Mouse (Mus musculus) midbrain, postnatal 0 days (tissue): ENCODE measurements around the gene Tulp4. TPM values are rescaled to one million over a fixed set of nuclear protein-coding genes. Genes with fewer than 3 reads are reported as not detected.
"Not testable (repeated sequence)": the region's sequence is repeated elsewhere in the genome, so short reads cannot be mapped to it uniquely, and the experiment has no call there.

ENCODE experiments used
- ATAC-seq: fragments of 200-750 bp; cut with Nextera tagmentation; 2 replicates; pipeline ENCODE4 v1.8.0; 2017; ENCODE audit warnings: moderate number of reproducible peaks, mild to moderate bottlenecking, moderate TSS enrichment, moderate library complexity; ENCODE audit not compliant: low FRiP score
- DNase-seq: peaks from one replicate; pipeline ENCODE4 v3.0.0-alpha.2; 2015; ENCODE audit warnings: low spot score
- H3K27ac ChIP-seq: fragments of 300-500 bp; sonication (generic); 2 replicates; pipeline ENCODE4 v1.5.1; 2014; ENCODE audit warnings: low read depth, mild to moderate bottlenecking, low read length, mixed read lengths
- H3K27me3 ChIP-seq: fragments of 300-500 bp; sonication (generic); 2 replicates; pipeline ENCODE4 v1.6.1; 2014; ENCODE audit warnings: low read length, control low read depth, mixed read lengths; ENCODE audit not compliant: insufficient read depth
- H3K36me3 ChIP-seq: fragments of 300-500 bp; sonication (generic); 2 replicates; pipeline ENCODE4 v1.6.1; 2014; ENCODE audit warnings: low read length, control low read depth, mixed read lengths; ENCODE audit not compliant: insufficient read depth
- H3K4me1 ChIP-seq: fragments of 300-500 bp; sonication (generic); 2 replicates; pipeline ENCODE4 v1.6.1; 2014; ENCODE audit warnings: mild to moderate bottlenecking, control low read depth, antibody characterized with exemption, low read length, mixed read lengths; ENCODE audit not compliant: insufficient read depth
- H3K4me2 ChIP-seq: fragments of 300-500 bp; sonication (generic); 2 replicates; pipeline ENCODE4 v1.6.1; 2014; ENCODE audit warnings: low read depth, mild to moderate bottlenecking, low read length, mixed read lengths; ENCODE audit not compliant: poor library complexity, severe bottlenecking
- H3K4me3 ChIP-seq: fragments of 300-500 bp; sonication (generic); 2 replicates; pipeline ENCODE4 v1.5.1; 2014; ENCODE audit warnings: low read depth, mild to moderate bottlenecking, low read length, moderate library complexity
- H3K9ac ChIP-seq: fragments of 300-500 bp; sonication (generic); replicated peaks from 2 replicates; pipeline ENCODE4 v1.6.1; 2014; ENCODE audit warnings: mild to moderate bottlenecking, low read length, moderate library complexity, mixed read lengths; ENCODE audit not compliant: poor library complexity, severe bottlenecking
- H3K9me3 ChIP-seq: fragments of 300-500 bp; sonication (generic); 2 replicates; pipeline ENCODE4 v1.6.1; 2016; ENCODE audit warnings: low read length, control low read depth
- WGBS: fragments of 180-500 bp; shearing (Covaris S2); extraction: QIAGEN DNeasy Blood & Tissue Kit; methylation state at CpG from one replicate; pipeline ENCODE4 v1.1.7; 2014; 5-methylcytosine and 5-hydroxymethylcytosine counted together
- microRNA-seq: library from miRNA; unstranded; fragments of <30 nt; microRNA quantifications from one replicate; pipeline ENCODE4, GENCODE M21; 2016; ENCODE audit warnings: borderline number of aligned reads
- polyA plus RNA-seq: library from polyadenylated mRNA; unstranded; fragments of >200 nt; fragmentation: Nextera tagmentation; extraction: Ambion mirVana; gene quantifications from 2 replicates; pipeline ENCODE4 v1.2.1, GENCODE M21; 2015
- total RNA-seq: library from RNA; depleted of rRNA; stranded (reverse); fragments of >200 nt; gene quantifications from 2 replicates; pipeline ENCODE4 v1.2.3, GENCODE M21; 2014; rRNA removed

The Tulp4 gene
- total and polyA plus RNA-seq, 2 experiments from 2014 or later = 87.9 to 268 TPM

DNA sequence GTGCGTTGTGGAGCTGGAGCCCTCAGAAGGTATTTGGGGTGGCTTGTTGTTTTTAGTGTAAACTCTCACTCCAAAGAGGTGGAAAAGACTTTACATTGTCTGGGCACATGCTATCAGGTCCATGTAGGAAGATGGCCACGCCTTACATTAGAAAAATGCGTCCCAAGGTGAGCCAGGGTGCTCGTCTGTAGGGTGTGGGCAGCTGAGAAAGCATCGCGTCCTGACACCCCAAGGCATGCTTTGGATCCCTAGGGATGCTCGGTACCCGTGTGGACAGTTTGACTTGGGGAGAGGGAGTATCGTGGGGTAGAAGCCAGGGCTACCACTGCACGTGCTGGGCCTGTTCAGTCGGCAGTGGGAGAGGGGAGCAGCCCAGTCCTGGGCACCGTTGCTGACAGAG is 182.8 kb downstream of the Tulp4 start:
- ATAC-seq, H3K4me1 ChIP-seq, H3K9me3 ChIP-seq, H3K9ac ChIP-seq, H3K27me3 ChIP-seq, H3K36me3 ChIP-seq, H3K4me3 ChIP-seq, H3K4me2 ChIP-seq, DNase-seq, H3K27ac ChIP-seq: not testable (repeated sequence)
- 94% methylated on average over 9 of the region's 12 CpGs for WGBS

DNA sequence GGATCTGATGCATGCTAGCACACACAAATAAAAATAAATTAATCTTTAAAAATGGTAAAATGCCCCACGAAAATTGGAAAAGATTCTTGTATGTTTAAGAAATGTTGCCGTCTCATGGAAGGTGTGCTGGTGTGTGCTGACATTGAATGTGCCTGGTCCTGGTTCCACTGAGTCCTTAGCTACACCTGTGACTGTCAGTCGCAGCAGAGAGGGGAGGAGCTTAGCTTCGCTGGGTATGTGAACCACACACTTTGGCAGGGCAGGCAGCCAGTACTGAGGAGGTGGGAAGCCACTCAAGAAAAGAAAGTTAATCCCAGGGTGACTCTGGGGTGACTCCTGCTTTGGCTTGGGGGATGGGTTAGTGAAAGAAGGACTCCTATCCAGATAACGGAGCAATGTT is 187.6 kb downstream of the Tulp4 start:
- H3K4me1 ChIP-seq, H3K27me3 ChIP-seq, H3K4me3 ChIP-seq, H3K4me2 ChIP-seq, H3K9me3 ChIP-seq, DNase-seq, H3K9ac ChIP-seq, H3K27ac ChIP-seq, ATAC-seq, H3K36me3 ChIP-seq: not testable (repeated sequence)
- no CpG with 5 or more reads among the region's 5 CpGs for WGBS

DNA sequence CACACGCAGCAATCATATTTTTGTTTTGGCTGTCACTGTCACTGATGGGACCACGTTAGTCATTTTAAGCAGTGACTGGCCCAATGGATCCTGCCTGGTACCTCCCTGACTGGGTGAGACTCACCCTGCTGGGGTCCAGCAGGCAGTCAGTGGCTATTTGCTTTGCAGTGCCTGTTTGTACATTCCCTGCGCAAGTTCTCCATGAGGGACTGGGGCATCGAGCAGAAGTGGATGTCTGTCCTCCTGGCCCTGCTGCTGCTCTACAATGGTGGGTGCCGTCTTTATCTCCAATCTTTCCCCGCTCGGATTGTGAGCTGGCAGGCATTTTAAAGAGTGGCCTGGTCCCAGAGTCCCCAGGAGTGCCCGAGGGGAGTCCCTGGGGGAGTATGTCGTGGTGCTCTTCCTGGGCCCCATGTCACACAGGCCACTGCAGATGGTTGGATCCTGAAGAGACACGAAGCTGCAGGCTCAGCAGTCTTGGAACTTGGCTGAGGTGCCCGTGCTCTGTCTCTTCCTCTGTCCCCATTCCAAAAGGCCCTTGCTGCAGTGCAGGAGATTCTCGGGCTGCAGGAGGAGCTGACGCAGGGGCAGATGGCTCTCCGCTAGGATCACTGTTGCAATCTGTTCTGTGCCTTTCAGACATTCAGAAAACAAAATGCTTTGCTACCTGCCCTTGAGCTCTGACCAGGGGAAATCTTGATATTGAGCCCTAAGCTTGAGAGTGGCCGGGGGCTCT is 191.0 kb downstream of the Tulp4 start:
- not testable (repeated sequence) for H3K9ac ChIP-seq, H3K4me1 ChIP-seq
- WGBS = 91% methylated on average over 9 of the region's 15 CpGs

DNA sequence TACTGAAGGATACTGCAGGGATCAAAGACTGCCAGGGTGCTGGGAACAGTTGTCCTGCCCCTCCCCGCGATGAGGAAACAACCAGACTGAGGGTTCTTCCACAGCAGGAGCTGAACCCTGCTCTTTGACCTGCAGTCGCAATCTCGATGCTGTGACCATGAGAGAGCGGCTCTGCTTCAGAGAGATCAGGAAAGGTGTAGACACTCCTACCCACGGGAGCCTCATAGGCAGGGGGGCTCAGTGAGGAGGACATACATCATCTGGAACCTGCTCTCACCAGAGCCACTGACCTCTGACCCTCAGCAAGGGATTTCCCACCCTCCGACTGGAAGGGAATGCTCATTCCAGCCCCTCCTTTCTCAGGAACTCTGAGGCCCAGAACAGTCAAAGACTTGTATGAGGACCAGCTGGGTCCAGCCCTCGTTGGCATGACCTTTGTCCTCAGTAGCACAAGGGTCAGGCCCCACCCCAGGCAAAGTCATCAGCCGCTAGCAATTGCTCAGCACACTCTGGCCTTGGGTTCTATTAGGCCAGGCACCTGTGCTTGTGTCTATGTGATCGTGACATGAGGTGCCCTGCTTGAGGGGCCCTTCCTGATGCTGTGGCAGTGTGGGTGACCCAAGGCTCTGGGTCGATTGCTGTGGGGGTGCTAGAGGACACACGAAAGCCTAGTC is 194.1 kb downstream of the Tulp4 start:
- not testable (repeated sequence) for H3K27ac ChIP-seq, H3K36me3 ChIP-seq, DNase-seq, H3K9me3 ChIP-seq, H3K27me3 ChIP-seq, H3K4me2 ChIP-seq, H3K9ac ChIP-seq, H3K4me1 ChIP-seq, H3K4me3 ChIP-seq
- peak; percentile 39; the same call in 1 of the 2 replicates for ATAC-seq
- 68% methylated on average over 5 of the region's 12 CpGs for WGBS

More for the DNA sequence above, 191.0 kb downstream of the Tulp4 start:
- H3K27ac ChIP-seq, H3K27me3 ChIP-seq, ATAC-seq, H3K36me3 ChIP-seq, H3K4me2 ChIP-seq, H3K9me3 ChIP-seq, DNase-seq, H3K4me3 ChIP-seq: not testable (repeated sequence)

Small RNAs within 50 kb of the gene (microRNA-seq; reads per million reads assigned to microRNA genes)
- not detected for gene Gm22774

Other genes with a start within 250 kb of the Tulp4 start
- gene Synj2, start 165.2 kb upstream of the Tulp4 start, total RNA-seq = 3.1 and 4.0 TPM in 2 replicates
- 1.8 and 2.3 TPM in 2 replicates for gene Synj2, start 165.2 kb upstream of the Tulp4 start, polyA plus RNA-seq
- 14.3 and 22.3 TPM in 2 replicates for gene Serac1, start 26.7 kb upstream of the Tulp4 start, total RNA-seq
- 6.7 and 6.8 TPM in 2 replicates for gene Serac1, start 26.7 kb upstream of the Tulp4 start, polyA plus RNA-seq
- gene Gtf2h5, start 26.7 kb upstream of the Tulp4 start, total RNA-seq = 48.7 and 68.7 TPM in 2 replicates
- 236 and 243 TPM in 2 replicates for gene Gtf2h5, start 26.7 kb upstream of the Tulp4 start, polyA plus RNA-seq
- gene Tmem181a, start 150.4 kb downstream of the Tulp4 start, total RNA-seq = 83.4 and 94.2 TPM in 2 replicates
- 68.0 and 75.7 TPM in 2 replicates for gene Tmem181a, start 150.4 kb downstream of the Tulp4 start, polyA plus RNA-seq
- 31.2 and 32.6 TPM in 2 replicates for gene Dynlt1a, start 211.1 kb downstream of the Tulp4 start, total RNA-seq
- gene Dynlt1a, start 211.1 kb downstream of the Tulp4 start, polyA plus RNA-seq = 44.0 and 45.0 TPM in 2 replicates